Mouse (Mus musculus): ENCODE results near the gene Grb10. TPM values are rescaled to one million over a fixed set of nuclear protein-coding genes. Genes with fewer than 3 reads are reported as not detected.
A peak's percentile ranks its signal among the peaks of the same experiment; 100 is the strongest.

The Grb10 gene
- polyA plus RNA-seq, 1 experiment = 784 TPM

GRCm38 (mm10) chr11:12044245-12044644, 5.8 kb upstream of the Grb10 start:
- Histone ChIP-seq H3K4me3 (ENCODE audit: insufficient read depth, low read length) (no peak overlapping the region), H3K27ac (ENCODE audit: insufficient read depth, low read length) (no peak overlapping the region), H3K4me1 (ENCODE audit: control insufficient read depth, insufficient read depth, low read length) (no peaks in the 10 kb centered on the region)
- no peak for TF ChIP-seq POLR2A (IDR thresholded peaks at IDR 0.05; ENCODE audit: low read depth, low read length)
- no peak for TF ChIP-seq CTCF (IDR thresholded peaks at IDR 0.05; ENCODE audit: borderline replicate concordance, insufficient read depth, low read length)

- TF ChIP-seq CTCF (IDR thresholded peaks at IDR 0.05; ENCODE audit: borderline replicate concordance, insufficient read depth, low read length) (no peak), POLR2A (IDR thresholded peaks at IDR 0.05; ENCODE audit: low read depth, low read length) (no peak)
- Histone ChIP-seq H3K27ac (ENCODE audit: insufficient read depth, low read length) (no peak overlapping the region), H3K4me1 (ENCODE audit: control insufficient read depth, insufficient read depth, low read length) (no peaks in the 10 kb centered on the region), H3K4me3 (ENCODE audit: insufficient read depth, low read length) (no peak overlapping the region)
Observed at GRCm38 (mm10) chr11:12041787-12042186, 3.3 kb upstream of the Grb10 start.

- no peaks in the 10 kb centered on the region for H3K4me1 ChIP-seq (ENCODE audit: control insufficient read depth, insufficient read depth, low read length)
- TF ChIP-seq POLR2A (IDR thresholded peaks at IDR 0.05; ENCODE audit: low read depth, low read length) = no peak
- TF ChIP-seq CTCF (IDR thresholded peaks at IDR 0.05; ENCODE audit: borderline replicate concordance, insufficient read depth, low read length) = no peak
- H3K4me3 ChIP-seq (ENCODE audit: insufficient read depth, low read length) = no peak overlapping the region
- H3K27ac ChIP-seq (ENCODE audit: insufficient read depth, low read length) = no peak overlapping the region
Observed at GRCm38 (mm10) chr11:12041379-12041778, 2.9 kb upstream of the Grb10 start.

- no peaks in the 10 kb centered on the region for H3K4me1 ChIP-seq (ENCODE audit: control insufficient read depth, insufficient read depth, low read length)
- no peak for TF ChIP-seq POLR2A (IDR thresholded peaks at IDR 0.05; ENCODE audit: low read depth, low read length)
- no peak for TF ChIP-seq CTCF (IDR thresholded peaks at IDR 0.05; ENCODE audit: borderline replicate concordance, insufficient read depth, low read length)
- H3K4me3 ChIP-seq (ENCODE audit: insufficient read depth, low read length) = no peak overlapping the region
- H3K27ac ChIP-seq (ENCODE audit: insufficient read depth, low read length) = no peak overlapping the region
Observed at GRCm38 (mm10) chr11:12040391-12040790, 1.9 kb upstream of the Grb10 start.

GRCm38 (mm10) chr11:12039748-12040147, 1.3 kb upstream of the Grb10 start:
- Histone ChIP-seq H3K4me3 (ENCODE audit: insufficient read depth, low read length) (no peak overlapping the region), H3K4me1 (ENCODE audit: control insufficient read depth, insufficient read depth, low read length) (no peaks in the 10 kb centered on the region), H3K27ac (ENCODE audit: insufficient read depth, low read length) (no peak overlapping the region)
- no peak for TF ChIP-seq POLR2A (IDR thresholded peaks at IDR 0.05; ENCODE audit: low read depth, low read length)
- TF ChIP-seq CTCF (IDR thresholded peaks at IDR 0.05; ENCODE audit: borderline replicate concordance, insufficient read depth, low read length) = no peak

GRCm38 (mm10) chr11:12039098-12039497, 615 bp upstream of the Grb10 start:
- TF ChIP-seq POLR2A (IDR thresholded peaks at IDR 0.05; ENCODE audit: low read depth, low read length) (no peak), CTCF (IDR thresholded peaks at IDR 0.05; ENCODE audit: borderline replicate concordance, insufficient read depth, low read length) (no peak)
- no peaks in the 10 kb centered on the region for H3K4me1 ChIP-seq (ENCODE audit: control insufficient read depth, insufficient read depth, low read length)
- H3K27ac ChIP-seq (ENCODE audit: insufficient read depth, low read length) = peak overlapping the region; percentile 16; the same call in 1 of the 2 replicates
- no peak overlapping the region for H3K4me3 ChIP-seq (ENCODE audit: insufficient read depth, low read length)

GRCm38 (mm10) chr11:12037689-12038469, 604 bp downstream of the Grb10 start:
- Histone ChIP-seq H3K4me3 (ENCODE audit: insufficient read depth, low read length) (peak overlapping the region; percentile 61), H3K4me1 (ENCODE audit: control insufficient read depth, insufficient read depth, low read length) (no peaks in the 10 kb centered on the region), H3K27ac (ENCODE audit: insufficient read depth, low read length) (peak overlapping the region; percentile 88)
- TF ChIP-seq POLR2A (IDR thresholded peaks at IDR 0.05; ENCODE audit: low read depth, low read length) (no peak), CTCF (IDR thresholded peaks at IDR 0.05; ENCODE audit: borderline replicate concordance, insufficient read depth, low read length) (no peak)

- peak; percentile 90 for TF ChIP-seq POLR2A (IDR thresholded peaks at IDR 0.05; ENCODE audit: low read depth, low read length)
- no peak for TF ChIP-seq CTCF (IDR thresholded peaks at IDR 0.05; ENCODE audit: borderline replicate concordance, insufficient read depth, low read length)
- H3K27ac ChIP-seq (ENCODE audit: insufficient read depth, low read length) = peak overlapping the region; percentile 88
- H3K4me1 ChIP-seq (ENCODE audit: control insufficient read depth, insufficient read depth, low read length) = no peaks in the 10 kb centered on the region
- H3K4me3 ChIP-seq (ENCODE audit: insufficient read depth, low read length) = peak overlapping the region; percentile 64
Observed at GRCm38 (mm10) chr11:12037075-12037686, 1.3 kb downstream of the Grb10 start.

GRCm38 (mm10) chr11:12035916-12036910, 2.3 kb downstream of the Grb10 start:
- TF ChIP-seq CTCF (IDR thresholded peaks at IDR 0.05; ENCODE audit: borderline replicate concordance, insufficient read depth, low read length) (no peak), POLR2A (IDR thresholded peaks at IDR 0.05; ENCODE audit: low read depth, low read length) (no peak)
- H3K4me3 ChIP-seq (ENCODE audit: insufficient read depth, low read length) = peak overlapping the region; percentile 93
- H3K4me1 ChIP-seq (ENCODE audit: control insufficient read depth, insufficient read depth, low read length) = no peaks in the 10 kb centered on the region
- peak overlapping the region; percentile 81 for H3K27ac ChIP-seq (ENCODE audit: insufficient read depth, low read length)
